Mouse (Mus musculus) B cell, adult 62 days (primary cell): ENCODE measurements around the gene Lysmd3. TPM values are rescaled to one million over a fixed set of nuclear protein-coding genes. Genes with fewer than 3 reads are reported as not detected.

Source experiments
- total RNA-seq: library from RNA; stranded (reverse); gene quantifications from 4 replicates; pipeline ENCODE4 v1.2.4, GENCODE M21; 2023

The Lysmd3 gene
- total RNA-seq = 18.2 to 28.7 TPM (median 24.7 TPM) in 4 replicates

GRCm38 (mm10) chr13:81657351-81658052 lies at the start of gene Lysmd3:
Lysmd3 (plus strand) TSS chr13:81657663.

GRCm38 (mm10) chr13:81632720-81633415 lies 24.6 kb upstream of the Lysmd3 start, which contains the start of gene Adgrv1:
Adgrv1 (minus strand) TSS chr13:81633154.

GRCm38 (mm10) chr13:81710775-81711545 lies 53.5 kb downstream of the Lysmd3 start, which contains the start of the genes Polr3g and Mblac2:
Polr3g (minus strand) TSS chr13:81711013.
Mblac2 (plus strand) TSS chr13:81711341.

Other genes with a start within 250 kb of the Lysmd3 start
- not detected in 4 replicates for gene Adgrv1, start 24.5 kb upstream of the Lysmd3 start, total RNA-seq
- 7.5 to 14.7 TPM (median 9.6 TPM) in 4 replicates for gene Polr3g, start 53.4 kb downstream of the Lysmd3 start, total RNA-seq
- 4.2 to 5.3 TPM (median 4.4 TPM) in 4 replicates for gene Mblac2, start 53.7 kb downstream of the Lysmd3 start, total RNA-seq
- 75.2 to 93.1 TPM (median 83.6 TPM) in 4 replicates for gene Cetn3, start 125.4 kb downstream of the Lysmd3 start, total RNA-seq